Mouse (Mus musculus) liver, embryonic 11.5 days (tissue): ENCODE results near the gene Arih1. TPM values are rescaled to one million over a fixed set of nuclear protein-coding genes. Genes with fewer than 3 reads are reported as not detected.

Experiments used
- ATAC-seq: fragments of 200-750 bp; cut with Nextera tagmentation; replicated peaks from 2 replicates; pipeline ENCODE4 v1.8.0; 2017; ENCODE audit warnings: moderate number of reproducible peaks, mild to moderate bottlenecking, moderate TSS enrichment, moderate library complexity; ENCODE audit not compliant: low FRiP score
- DNase-seq: peaks from one replicate; pipeline ENCODE4 v3.0.0-alpha.2; 2017; ENCODE audit warnings: low spot score
- H3K27ac ChIP-seq: fragments of 300-500 bp; sonication (generic); 2 replicates; pipeline ENCODE4 v1.5.1; 2014; ENCODE audit warnings: mild to moderate bottlenecking, low read depth, low read length, control low read depth
- H3K27me3 ChIP-seq: fragments of 300-500 bp; sonication (generic); replicated peaks from 2 replicates; pipeline ENCODE4 v1.6.1; 2014; ENCODE audit warnings: low read length, mixed read lengths; ENCODE audit not compliant: control insufficient read depth, insufficient read depth
- H3K36me3 ChIP-seq: fragments of 300-500 bp; sonication (generic); 2 replicates; pipeline ENCODE4 v1.6.1; 2014; ENCODE audit warnings: mild to moderate bottlenecking, low read length, moderate library complexity, mixed read lengths; ENCODE audit not compliant: control insufficient read depth, insufficient read depth
- H3K4me1 ChIP-seq: fragments of 300-500 bp; sonication (generic); replicated peaks from 2 replicates; pipeline ENCODE4 v1.6.1; 2014; ENCODE audit warnings: low read length, mixed read lengths; ENCODE audit not compliant: control insufficient read depth, insufficient read depth
- H3K4me2 ChIP-seq: fragments of 300-500 bp; sonication (generic); 2 replicates; pipeline ENCODE4 v1.6.1; 2014; ENCODE audit warnings: mild to moderate bottlenecking, control low read depth, moderate library complexity
- H3K4me3 ChIP-seq: fragments of 300-500 bp; sonication (generic); 2 replicates; pipeline ENCODE4 v1.5.1; 2014; ENCODE audit warnings: low read depth, low read length, control low read depth
- H3K9ac ChIP-seq: fragments of 300-500 bp; sonication (generic); 2 replicates; pipeline ENCODE4 v1.6.1; 2014; ENCODE audit warnings: low read depth, low read length, control low read depth
- H3K9me3 ChIP-seq: fragments of 300-500 bp; sonication (generic); 2 replicates; pipeline ENCODE4 v1.6.1; 2016; ENCODE audit warnings: low read length, inconsistent platforms, mixed read lengths; ENCODE audit not compliant: control insufficient read depth
- WGBS: fragments of 180-500 bp; shearing (Covaris S2); extraction: QIAGEN DNeasy Blood & Tissue Kit; methylation state at CpG from one replicate; pipeline ENCODE4 v1.1.7; 2014; 5-methylcytosine and 5-hydroxymethylcytosine counted together
- polyA plus RNA-seq: library from polyadenylated mRNA; unstranded; fragments of >200 nt; fragmentation: Nextera tagmentation; extraction: Ambion mirVana; gene quantifications from 2 replicates; pipeline ENCODE4 v1.2.1, GENCODE M21; 2014

Gene Arih1
- polyA plus RNA-seq, 1 experiment from 2014 or later: 13.2 TPM

DNA sequence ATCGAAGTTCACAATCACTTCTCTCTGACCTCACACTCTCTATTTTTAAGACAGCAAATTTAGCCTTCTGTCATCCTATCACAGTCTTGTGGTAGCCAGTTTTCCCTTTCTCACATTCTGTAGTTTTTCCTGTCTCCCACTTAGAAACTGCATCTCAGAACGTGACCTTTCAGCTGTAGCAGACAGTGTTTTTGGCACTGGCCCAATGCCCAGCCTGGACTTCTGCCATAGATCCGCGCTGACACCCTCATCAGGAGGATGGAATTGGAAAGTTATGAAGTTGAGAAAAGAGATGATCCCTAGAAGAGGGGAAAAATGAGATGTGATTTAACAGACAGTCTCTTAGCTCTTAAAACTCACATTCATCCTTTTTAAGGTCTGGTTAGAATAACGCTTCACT lies 32.6 kb upstream of the Arih1 start:
- H3K4me3 ChIP-seq: no peak overlapping the region
- peaks cover 5% of the 10 kb centered on the region; the same call in 1 of the 2 replicates for H3K4me1 ChIP-seq
- no peaks in the 10 kb centered on the region for H3K27me3 ChIP-seq
- H3K4me2 ChIP-seq: no peak overlapping the region
- H3K9me3 ChIP-seq: no peaks in the 10 kb centered on the region
- H3K9ac ChIP-seq: no peak overlapping the region
- no peaks in the 10 kb centered on the region for H3K36me3 ChIP-seq
- WGBS: 76% methylated on average over 5 of the region's 5 CpGs
- ATAC-seq (no peak), DNase-seq (no peak)
- H3K27ac ChIP-seq: no peak overlapping the region

- no peak for ATAC-seq
- H3K27ac ChIP-seq: no peak overlapping the region
- H3K36me3 ChIP-seq: no peaks in the 10 kb centered on the region
- no peaks in the 10 kb centered on the region for H3K27me3 ChIP-seq
- no peak overlapping the region for H3K9ac ChIP-seq
- 58% methylated on average over 7 of the region's 7 CpGs for WGBS
- no peaks in the 10 kb centered on the region for H3K4me1 ChIP-seq
- no peaks in the 10 kb centered on the region for H3K9me3 ChIP-seq
- DNase-seq: no peak
- no peak overlapping the region for H3K4me3 ChIP-seq
- no peak overlapping the region for H3K4me2 ChIP-seq
Measured at GRCm38 (mm10) chr9:59517127-59517526, 30.7 kb upstream of the Arih1 start.

GRCm38 (mm10) chr9:59515069-59515468 lies 28.7 kb upstream of the Arih1 start:
- no peak for ATAC-seq
- Histone ChIP-seq H3K27me3 (no peaks in the 10 kb centered on the region), H3K4me2 (no peak overlapping the region), H3K9me3 (no peaks in the 10 kb centered on the region), H3K9ac (no peak overlapping the region), H3K4me3 (no peak overlapping the region), H3K27ac (no peak overlapping the region), H3K36me3 (no peaks in the 10 kb centered on the region), H3K4me1 (no peaks in the 10 kb centered on the region)
- no peak for DNase-seq
- 34% methylated on average over 3 of the region's 3 CpGs for WGBS

DNA sequence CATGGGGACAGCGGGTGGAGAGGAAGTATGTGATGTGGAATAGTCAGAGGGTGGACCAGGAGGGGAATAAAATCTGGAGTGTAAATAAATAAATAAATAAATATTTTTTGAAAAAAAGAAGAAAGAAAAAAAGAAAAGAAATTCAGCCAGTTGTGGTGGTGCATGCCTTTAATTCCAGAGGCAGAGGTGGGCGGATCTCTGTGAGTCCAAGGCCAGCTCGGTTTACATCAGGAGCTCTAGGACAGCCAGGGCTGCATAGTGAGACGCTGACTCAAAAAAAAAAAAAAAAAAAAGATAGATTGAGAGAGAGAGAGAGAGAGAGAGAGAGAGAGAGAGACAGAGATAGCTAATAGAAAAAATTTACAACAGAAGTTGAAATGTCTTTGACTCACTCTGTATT lies 26.0 kb upstream of the Arih1 start:
- no peak overlapping the region for H3K4me2 ChIP-seq
- H3K4me1 ChIP-seq: no peaks in the 10 kb centered on the region
- DNase-seq: no peak
- H3K27me3 ChIP-seq: no peaks in the 10 kb centered on the region
- no peak for ATAC-seq
- 53% methylated on average over 4 of the region's 4 CpGs for WGBS
- no peak overlapping the region for H3K27ac ChIP-seq
- H3K36me3 ChIP-seq: no peaks in the 10 kb centered on the region
- H3K4me3 ChIP-seq: no peak overlapping the region
- H3K9me3 ChIP-seq: no peaks in the 10 kb centered on the region
- no peak overlapping the region for H3K9ac ChIP-seq

GRCm38 (mm10) chr9:59508146-59508545 lies 21.7 kb upstream of the Arih1 start:
- Histone ChIP-seq H3K4me3 (no peak overlapping the region), H3K4me1 (no peaks in the 10 kb centered on the region), H3K9ac (no peak overlapping the region), H3K9me3 (no peaks in the 10 kb centered on the region), H3K27ac (no peak overlapping the region), H3K36me3 (no peaks in the 10 kb centered on the region), H3K27me3 (no peaks in the 10 kb centered on the region), H3K4me2 (no peak overlapping the region)
- DNase-seq (no peak), ATAC-seq (no peak)
- WGBS: 51% methylated on average over 1 of the region's 1 CpGs

DNA sequence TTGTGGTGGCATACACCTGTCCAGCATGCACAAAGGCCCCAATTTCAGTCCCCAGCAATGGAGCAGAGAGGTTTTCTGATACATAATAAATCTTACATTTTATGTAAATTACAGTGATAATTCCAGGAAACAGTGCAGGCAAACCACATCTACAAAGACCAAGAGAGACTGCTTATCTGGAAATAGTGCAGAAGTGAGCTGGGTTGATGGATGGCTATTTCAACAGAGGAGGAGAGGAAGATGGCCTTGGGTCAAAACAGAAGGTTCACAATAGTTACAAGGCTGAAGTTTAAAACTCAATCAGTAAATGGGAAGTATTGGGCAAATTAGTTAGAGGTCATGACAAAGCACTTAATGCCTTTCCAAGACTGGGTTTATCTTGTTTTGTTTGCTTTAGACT lies 913 bp upstream of the Arih1 start:
- H3K4me3 ChIP-seq: peak overlapping the region; percentile 81
- DNase-seq (no peak), ATAC-seq (no peak)
- no peaks in the 10 kb centered on the region for H3K27me3 ChIP-seq
- peaks cover 9% of the 10 kb centered on the region; the same call in 1 of the 2 replicates for H3K4me1 ChIP-seq
- H3K9ac ChIP-seq: peak overlapping the region; percentile 86
- no peaks in the 10 kb centered on the region for H3K36me3 ChIP-seq
- peak overlapping the region; percentile 99 for H3K27ac ChIP-seq
- H3K9me3 ChIP-seq: no peaks in the 10 kb centered on the region
- H3K4me2 ChIP-seq: peak overlapping the region; percentile 86

GRCm38 (mm10) chr9:59486076-59486518 lies 321 bp downstream of the Arih1 start:
- ATAC-seq (peak; percentile 71), DNase-seq (peak; percentile 84)
- Histone ChIP-seq H3K4me1 (peaks cover 9% of the 10 kb centered on the region; the same call in 1 of the 2 replicates), H3K27ac (peak overlapping the region; percentile 99), H3K4me2 (peak overlapping the region; percentile 86), H3K9me3 (no peaks in the 10 kb centered on the region), H3K9ac (peak overlapping the region; percentile 86), H3K27me3 (no peaks in the 10 kb centered on the region), H3K36me3 (no peaks in the 10 kb centered on the region), H3K4me3 (peak overlapping the region; percentile 81)
- WGBS: under 1% methylated on average over 70 of the region's 71 CpGs

GRCm38 (mm10) chr9:59485511-59486075 lies 825 bp downstream of the Arih1 start:
- Histone ChIP-seq H3K27me3 (no peaks in the 10 kb centered on the region), H3K36me3 (no peaks in the 10 kb centered on the region), H3K27ac (peak overlapping the region; percentile 99), H3K9me3 (no peaks in the 10 kb centered on the region), H3K9ac (peak overlapping the region; percentile 86), H3K4me2 (peak overlapping the region; percentile 86), H3K4me1 (peaks cover 9% of the 10 kb centered on the region; the same call in 1 of the 2 replicates), H3K4me3 (peak overlapping the region; percentile 81)
- DNase-seq (peak; percentile 75), ATAC-seq (peak; percentile 43)
- under 1% methylated on average over 34 of the region's 34 CpGs for WGBS

GRCm38 (mm10) chr9:59484760-59485159 lies 1.7 kb downstream of the Arih1 start:
- Histone ChIP-seq H3K27ac (no peak overlapping the region), H3K36me3 (no peaks in the 10 kb centered on the region), H3K4me3 (peak overlapping the region; percentile 81), H3K9me3 (no peaks in the 10 kb centered on the region), H3K4me2 (peak overlapping the region; percentile 86), H3K27me3 (no peaks in the 10 kb centered on the region), H3K4me1 (peaks cover 11% of the 10 kb centered on the region; the same call in 1 of the 2 replicates), H3K9ac (peak overlapping the region; percentile 86)
- WGBS: 11% methylated on average over 7 of the region's 7 CpGs
- ATAC-seq (no peak), DNase-seq (no peak)
